Mouse (Mus musculus) heart, postnatal 10 days (tissue): ENCODE measurements around the gene Stbd1. TPM values are rescaled to one million over a fixed set of nuclear protein-coding genes. Genes with fewer than 3 reads are reported as not detected.
A peak's percentile ranks its signal among the peaks of the same experiment; 100 is the strongest.

Experiments
- DNase-seq, 2 experiments: peaks; one replicate each; pipeline ENCODE4 v3.0.0; 2021
- intact Hi-C: fragments of 180-260 bp; cut with DNase I; formaldehyde crosslinking; loops from one replicate; pipeline ENCODE4 v1.15.1; 2025
- total RNA-seq, 2 experiments: library from RNA; stranded (reverse); gene quantifications; 2 replicates each; pipeline ENCODE4 v1.2.3; 2021

Gene Stbd1
- 10 to 100 TPM in 1 of 2 experiments, 1 to 10 TPM in 1; 9.4 to 12.7 TPM for total RNA-seq

DNA sequence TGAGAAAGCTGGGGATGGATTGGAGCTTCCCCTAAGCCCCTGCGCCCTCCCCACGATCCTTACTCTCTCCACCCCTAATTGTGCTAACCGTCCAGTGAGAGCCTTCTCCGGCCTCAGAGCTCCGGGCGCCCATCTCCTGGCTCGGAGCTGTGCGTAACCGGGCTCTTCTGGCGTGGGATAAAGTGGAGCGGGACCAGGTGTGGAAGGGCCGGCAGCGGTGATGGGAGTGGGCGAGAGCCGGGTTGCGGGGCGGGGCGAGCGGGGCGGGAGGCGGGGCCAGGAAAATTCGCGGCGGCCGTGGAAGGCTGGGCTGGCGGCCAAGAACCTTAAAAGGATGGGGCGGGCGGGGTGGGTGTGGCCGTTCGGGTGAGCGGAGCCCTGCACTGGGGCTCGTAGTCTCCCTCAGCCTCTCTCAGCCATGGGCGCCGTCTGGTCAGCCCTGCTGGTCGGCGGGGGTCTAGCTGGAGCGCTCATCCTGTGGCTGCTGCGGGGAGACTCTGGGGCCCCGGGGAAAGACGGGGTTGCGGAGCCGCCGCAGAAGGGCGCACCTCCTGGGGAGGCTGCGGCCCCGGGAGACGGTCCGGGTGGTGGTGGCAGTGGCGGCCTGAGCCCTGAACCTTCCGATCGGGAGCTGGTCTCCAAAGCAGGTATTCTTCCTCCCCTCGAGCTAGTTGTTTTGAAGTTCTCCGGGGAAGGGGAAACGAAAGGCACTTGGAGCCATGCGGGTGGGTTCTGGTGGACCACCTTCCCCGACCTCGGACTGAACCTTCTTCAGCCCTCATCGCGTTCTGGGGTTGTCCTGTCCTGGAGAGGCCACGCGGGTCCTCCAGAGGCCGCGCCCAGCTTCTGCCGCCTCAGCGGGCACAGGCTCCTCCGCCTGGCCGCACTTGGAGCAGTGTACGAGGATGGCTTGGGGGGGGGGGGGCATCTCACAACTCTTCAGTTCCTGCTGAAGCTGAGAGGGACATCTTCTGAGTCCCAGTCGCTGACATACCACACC is at the start of gene Stbd1:
TSS of gene Stbd1 (plus strand) at position 351 of the 1,000 bp plus-strand sequence.
- intact Hi-C loops: loop anchor here (5.0 kb wide), 1 partner anchor 96 kb away; the partner anchor contains the start of gene Scarb2
- DNase-seq: peak; percentile 73 to 74

DNA sequence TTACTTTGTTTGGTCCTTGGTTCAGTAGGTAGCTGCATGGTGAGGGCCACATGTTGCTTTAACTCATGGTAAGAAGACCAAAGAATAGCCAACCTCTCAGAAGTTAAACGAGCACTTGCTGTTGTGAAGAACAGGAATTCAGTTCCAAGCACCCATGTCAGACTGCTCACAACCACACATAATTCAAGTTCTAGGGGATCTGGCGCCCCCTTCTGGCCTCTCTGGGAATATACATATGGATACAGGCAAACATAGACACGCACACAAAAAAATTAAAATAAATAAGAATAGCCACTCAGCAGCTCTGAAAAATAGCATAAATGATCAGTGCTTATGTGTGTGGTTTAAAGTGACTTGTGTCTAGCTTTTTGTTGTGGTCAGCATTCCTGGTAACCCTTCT is 48.9 kb upstream of the Stbd1 start:
- no peak for DNase-seq
- intact Hi-C loops: no loop called here

DNA sequence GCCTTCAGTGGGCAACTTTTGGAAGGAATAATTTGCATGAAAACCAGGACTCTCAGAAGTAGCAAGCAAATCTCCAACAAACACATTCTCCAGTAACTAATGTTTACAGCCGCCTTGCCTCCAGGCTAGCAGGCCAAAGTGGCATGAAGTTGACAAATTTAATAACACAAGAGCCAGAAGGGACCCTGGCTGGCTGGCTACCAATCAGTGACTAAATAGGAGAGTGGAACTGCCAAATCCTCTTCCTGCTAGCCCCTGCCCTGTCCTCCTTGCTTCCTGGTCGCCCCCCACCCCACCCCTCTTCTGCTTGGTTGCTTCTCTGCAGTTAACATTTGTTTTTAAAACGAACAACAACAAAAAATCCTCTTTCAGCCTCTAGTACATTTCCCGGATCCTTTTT is 48.4 kb upstream of the Stbd1 start:
- DNase-seq: no peak
- intact Hi-C loops: no loop called here

DNA sequence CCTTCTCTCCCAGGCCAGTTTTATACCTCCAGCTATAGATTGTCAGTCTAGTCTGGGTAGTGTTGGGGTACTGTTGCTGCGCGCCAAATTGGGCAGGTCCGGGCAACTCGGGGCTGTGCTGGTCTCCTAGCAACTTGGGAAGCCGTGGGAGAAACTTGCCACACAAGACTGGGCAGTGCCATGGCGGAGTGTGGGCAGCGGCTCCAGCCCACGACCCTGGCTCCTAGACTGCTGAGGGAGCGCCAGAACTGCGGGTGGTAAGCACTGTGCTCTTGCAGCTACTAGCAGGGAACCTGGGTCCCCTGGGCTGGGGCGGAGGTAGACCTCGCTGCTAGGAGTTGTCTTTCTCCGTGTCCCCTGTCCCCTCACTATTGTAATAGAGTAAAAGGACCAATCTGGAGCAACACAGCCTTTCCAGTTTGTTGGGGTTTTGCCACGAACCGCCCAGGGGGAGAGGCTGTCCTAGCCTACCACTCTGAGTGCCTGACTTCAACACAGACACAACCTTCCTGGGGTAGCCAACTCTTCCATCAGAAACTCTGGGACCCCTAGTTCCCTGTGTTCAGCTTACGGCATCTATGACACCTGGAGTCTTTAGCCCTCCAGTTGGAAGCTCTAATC is 47.8 kb upstream of the Stbd1 start, which contains the start of gene Fam47e:
TSS of gene Fam47e (plus strand) at position 179 of the 621 bp plus-strand sequence.
- no peak for DNase-seq
- intact Hi-C loops: no loop called here

DNA sequence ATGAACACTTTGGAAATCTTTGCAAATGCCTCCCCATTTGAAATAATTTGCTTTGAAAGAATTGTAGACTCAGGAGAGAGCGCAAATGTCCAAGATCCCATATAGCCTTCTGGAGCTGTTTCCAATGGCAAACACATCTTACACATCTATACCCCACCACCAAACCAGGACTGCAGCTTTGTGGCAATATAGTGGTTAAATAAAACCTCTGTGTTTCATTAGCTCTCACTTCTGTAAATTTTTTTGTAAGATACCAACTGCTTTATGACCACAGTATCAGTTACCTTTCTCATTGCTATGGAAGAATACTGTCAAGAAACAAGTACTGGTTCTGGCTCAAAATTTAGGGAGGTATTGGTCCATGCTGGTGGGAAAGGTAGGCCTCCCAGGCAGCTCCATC is 46.9 kb upstream of the Stbd1 start:
- DNase-seq: no peak
- intact Hi-C loops: no loop called here

DNA sequence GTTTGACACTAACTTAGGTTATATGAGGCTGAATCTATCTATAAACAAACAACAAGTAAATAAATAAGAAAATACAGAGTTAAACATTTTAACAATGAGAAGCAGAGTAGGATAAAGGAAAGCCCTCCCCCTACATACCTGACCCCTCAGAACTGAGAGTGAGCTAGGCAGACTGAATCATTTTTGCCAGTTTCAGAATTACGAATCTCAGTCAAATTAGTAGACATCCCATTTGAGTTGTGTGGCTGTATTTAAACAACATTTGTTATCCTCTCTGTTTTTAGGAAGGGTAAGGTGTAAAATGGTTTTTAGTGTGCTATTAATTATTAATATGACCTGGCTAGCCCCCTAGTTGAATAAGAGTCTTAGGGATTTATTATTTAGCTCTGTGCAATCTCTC is 45.3 kb upstream of the Stbd1 start:
- no peak for DNase-seq
- intact Hi-C loops: no loop called here

DNA sequence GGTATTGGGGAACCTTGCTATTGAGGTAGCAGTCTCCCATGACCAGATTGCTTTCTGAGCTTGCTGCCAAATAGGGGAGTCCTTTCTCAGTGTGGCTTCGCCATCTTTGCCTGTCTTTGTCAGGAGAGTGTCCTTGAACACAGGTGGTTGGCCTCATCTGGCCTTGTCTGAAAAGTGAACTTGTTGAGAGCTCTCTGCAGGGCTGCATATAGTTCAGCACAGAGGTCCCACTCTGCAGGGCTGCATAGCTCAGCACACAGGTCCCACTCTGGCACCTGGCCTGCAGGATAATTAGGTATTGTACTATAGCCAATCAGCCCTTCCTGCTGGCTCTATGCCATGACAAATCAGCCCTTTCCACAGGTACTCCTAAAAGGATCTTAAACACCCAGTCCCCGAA is 42.6 kb upstream of the Stbd1 start:
- no peak for DNase-seq
- intact Hi-C loops: no loop called here

DNA sequence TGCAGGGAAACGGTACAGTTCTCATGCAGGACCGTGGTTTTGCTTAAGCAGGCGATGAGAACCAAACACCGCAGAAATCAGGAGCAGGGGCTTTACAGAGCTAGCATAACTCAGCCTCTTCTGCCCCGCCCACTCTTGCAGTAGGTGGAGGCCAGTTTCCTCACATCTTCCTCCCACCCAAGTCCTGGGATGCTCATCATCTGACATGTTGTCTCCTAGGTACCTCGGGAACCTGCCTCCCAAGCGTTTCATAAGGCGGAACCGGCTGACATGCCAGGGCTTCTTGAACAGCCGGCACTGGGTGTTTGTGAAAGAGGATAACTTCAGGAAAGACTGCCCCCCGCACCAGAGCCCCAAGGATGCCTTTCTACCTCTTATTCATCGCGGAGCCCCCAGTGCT is 40.8 kb upstream of the Stbd1 start:
- DNase-seq: no peak

DNA sequence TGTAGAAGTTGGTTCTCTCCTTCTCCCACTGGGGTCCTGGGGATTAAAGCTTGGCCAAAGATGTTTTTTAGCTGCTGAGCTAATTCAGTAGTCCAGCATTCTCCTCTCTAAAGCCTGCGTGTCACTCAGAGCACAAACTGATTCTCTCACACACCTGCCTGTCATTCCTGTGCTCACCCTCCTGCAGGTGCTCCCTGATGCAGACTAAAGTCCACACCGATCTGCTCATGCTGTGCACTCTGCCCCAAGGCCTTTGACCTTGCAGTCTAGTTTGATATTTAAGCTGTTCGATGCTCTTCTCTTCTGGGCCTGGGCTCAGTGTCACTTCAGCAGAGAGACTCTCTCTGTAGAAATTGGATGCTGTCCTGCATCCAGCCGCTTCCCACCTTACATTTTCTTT is 31.6 kb upstream of the Stbd1 start:
- no peak for DNase-seq
- intact Hi-C loops: no loop called here

More for the DNA sequence above, 40.8 kb upstream of the Stbd1 start:
- intact Hi-C loops: no loop called here

DNA sequence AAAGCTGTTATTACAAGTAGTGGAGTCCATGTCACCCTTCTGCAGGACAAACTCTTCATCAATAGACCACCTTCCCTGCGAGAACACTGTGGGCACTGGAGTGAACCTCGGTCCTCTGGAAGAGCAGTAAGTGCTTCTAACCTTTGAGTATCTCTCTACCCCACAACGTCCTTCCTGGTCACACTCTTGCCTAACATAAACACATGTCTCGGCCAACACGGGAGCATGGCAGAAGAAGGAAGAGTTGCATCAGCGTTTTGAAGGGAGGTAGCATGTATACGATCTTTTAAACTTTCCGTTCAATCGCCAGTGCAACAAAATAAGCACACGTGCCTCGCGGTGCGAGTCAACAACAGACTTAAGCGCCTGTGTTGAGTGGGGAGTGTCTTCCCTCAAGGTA is 23.3 kb upstream of the Stbd1 start:
- intact Hi-C loops: no loop called here
- no peak for DNase-seq

DNA sequence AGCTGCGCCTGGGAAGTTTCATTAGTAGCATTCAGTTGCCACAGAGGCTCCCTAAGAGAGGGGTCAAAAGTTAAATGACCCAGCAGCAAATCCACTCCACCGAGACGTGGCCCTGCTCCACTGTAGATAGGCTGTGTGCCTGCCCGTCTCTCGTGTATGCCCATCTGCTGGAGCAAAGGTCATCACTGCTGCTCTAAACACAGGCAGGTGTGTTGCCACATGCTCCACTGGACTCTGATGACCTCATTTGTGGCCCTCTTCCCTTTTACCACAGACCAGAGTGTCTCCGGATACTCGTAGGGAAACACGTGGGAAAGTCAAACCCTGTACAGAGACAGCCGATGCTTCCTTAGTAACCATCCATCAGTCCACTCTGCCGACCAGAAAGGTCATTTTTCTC is 16.9 kb upstream of the Stbd1 start:
- DNase-seq: no peak
- intact Hi-C loops: no loop called here

DNA sequence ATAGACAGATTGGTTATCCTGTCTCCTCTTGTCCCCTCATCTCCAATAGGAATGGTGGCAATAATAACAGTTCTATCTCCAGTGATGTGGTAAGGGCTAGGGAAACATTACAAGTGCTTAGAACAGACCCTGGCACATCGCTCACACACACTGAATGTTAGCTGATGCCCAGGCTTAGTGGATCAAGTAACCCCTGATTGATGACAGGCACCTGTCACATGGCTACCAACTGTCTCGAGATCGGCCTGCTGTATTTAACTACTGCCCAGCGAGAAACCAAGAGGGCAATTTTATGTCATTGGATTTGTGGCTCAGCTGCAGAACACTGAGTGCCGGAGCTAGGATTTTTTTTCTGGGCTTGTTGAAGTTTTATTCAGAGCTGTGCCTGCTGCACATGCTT is 7.8 kb upstream of the Stbd1 start:
- intact Hi-C loops: no loop called here
- no peak for DNase-seq

DNA sequence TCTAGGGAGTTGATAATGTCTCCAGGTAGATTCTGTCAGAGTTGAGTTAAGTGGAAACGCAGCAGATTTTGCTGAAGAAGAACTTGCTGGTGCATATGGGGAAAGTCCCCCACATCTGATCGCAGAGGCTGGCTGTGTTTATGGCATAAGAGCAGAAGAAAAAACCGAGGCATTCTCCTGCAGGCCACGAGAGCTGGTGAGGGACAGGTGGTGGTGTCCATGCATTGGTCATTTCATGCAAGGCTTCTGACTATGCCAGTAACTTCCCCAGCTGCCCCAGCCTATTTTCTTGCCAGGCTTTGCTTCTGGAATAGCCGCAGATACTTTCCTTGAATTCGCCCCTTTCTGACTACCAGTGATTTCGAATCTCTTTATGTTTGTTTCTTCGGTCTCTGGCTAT is 6.0 kb upstream of the Stbd1 start:
- intact Hi-C loops: no loop called here
- DNase-seq: no peak

DNA sequence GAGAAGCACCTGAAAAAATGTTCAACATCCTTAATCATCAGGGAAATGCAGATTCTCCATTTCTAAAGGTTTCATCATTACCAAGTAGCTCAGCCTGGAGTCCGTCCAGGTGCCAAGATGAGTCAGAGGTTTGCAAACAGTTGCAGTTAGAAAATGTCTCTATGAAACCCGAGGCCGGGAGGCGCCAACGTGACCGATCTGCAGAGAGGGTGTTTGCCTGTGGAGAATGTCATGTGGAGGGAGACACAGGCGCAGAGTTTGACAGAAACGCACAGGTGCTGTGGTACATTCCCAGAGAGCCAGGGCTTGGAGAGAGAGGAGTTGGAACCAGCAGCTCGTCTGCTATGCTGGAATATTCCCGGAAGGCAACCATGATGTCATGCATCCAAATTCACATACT is 3.8 kb upstream of the Stbd1 start:
- peak; percentile 3 to 7 for DNase-seq
- intact Hi-C loops: no loop called here

DNA sequence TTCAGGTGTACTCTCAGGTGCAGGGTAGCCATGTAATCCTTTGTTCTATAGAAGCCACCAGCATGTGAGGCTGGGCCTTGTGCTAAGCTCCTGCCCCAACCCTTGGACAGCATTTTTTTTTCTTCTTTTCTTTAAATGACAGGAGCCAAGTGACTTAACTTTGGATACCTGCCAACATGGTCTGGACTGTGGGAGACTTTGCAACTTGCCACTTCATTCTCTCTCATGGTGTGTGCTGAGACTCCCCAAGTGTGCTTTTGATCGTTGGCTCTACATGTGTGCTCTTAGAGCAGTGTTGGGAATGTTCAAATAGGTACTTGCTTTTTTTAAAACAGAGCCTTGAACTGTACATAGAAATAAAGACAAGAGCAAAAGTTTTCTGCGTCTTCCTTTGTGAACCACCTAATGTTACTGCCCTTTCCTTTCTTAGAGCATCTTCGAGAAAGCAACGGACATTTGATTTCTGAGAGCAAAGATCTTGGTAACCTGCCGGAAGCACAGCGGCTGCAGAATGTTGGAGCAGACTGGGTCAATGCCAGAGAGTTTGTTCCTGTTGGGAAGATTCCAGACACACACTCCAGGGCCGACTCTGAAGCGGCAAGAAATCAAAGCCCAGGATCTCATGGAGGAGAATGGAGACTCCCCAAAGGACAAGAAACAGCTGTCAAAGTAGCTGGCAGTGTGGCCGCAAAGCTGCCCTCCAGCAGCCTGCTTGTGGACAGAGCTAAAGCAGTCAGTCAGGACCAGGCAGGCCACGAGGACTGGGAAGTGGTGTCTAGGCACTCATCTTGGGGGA is 1.8 kb downstream of the Stbd1 start:
- DNase-seq: peak; percentile 63 to 66
- intact Hi-C loops: loop anchor here (5.0 kb wide), 1 partner anchor 97 kb away; the partner anchor contains the start of gene Scarb2

DNA sequence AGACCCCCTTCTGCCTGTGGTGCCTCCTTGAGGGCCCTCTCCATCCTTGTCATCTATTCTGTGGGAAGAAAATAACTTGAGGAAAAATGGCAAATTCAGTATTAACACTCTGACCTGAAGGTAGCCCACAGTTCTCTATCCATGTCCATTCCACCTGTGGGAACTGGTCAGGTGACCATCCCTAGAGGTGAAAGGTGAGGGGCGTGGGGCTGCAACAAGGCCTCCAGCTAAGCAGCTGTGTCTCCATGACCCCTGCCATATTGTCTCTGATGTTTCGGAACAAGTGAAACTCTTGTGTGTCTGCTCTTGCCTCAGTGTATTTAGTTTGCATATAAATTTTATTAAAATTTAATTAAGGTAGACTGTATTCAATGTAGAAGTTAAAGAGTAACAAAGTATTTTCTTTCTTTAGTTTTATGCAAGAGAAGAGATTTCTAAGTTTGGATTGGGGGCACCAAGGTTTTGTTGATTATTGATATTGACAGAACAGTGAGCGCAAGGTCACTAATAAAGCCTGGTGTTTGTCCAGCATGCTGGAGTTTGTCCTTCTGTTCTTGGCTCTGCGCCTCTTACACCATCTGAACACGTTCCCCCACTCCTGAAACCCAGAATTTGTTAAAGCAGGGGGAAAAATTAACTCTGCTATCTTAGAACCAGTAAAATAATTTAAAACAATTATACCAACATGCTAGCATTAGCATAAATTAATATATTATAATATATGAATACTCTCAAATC is 4.8 kb downstream of the Stbd1 start:
- no peak for DNase-seq

DNA sequence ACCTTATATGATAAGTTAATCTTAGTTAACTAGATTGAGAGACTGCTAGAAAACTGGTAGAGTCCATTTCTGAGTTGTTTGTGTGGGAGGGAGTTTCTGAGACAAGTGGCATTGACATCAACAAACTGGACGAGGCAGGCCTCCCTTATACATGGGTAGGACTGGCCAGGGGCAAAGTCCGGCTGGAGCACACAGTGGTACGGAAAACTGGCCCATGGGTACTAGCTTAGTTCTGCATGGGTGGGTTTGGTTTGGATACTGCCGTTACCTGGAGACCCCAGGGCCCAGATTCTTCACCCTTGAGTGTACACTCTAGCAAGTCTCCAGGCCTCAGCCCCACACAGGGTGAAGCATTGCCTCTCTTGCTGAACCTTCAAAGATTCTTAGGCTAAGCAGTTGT is 9.9 kb downstream of the Stbd1 start:
- no peak for DNase-seq
- intact Hi-C loops: no loop called here

More for the DNA sequence above, 4.8 kb downstream of the Stbd1 start:
- intact Hi-C loops: no loop called here

DNA sequence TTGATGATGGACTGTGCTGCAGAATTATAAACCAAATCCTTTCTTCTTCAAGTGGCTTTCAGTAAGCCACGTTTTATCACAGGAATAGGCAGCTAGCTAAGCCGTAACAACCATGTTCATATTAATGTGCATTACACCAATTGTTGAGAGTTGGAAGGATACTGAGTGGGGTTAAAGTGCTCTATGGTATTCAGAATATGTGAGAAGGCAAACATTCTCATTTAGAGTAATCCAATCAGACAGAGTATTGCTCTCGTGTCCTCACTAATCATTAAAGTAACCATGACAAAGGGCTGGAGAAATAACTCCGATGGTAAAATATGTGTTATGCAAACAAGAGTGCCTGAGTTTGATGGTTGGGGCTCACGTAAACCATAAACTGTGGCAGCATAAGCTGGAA is 19.0 kb downstream of the Stbd1 start:
- intact Hi-C loops: no loop called here
- DNase-seq: no peak

DNA sequence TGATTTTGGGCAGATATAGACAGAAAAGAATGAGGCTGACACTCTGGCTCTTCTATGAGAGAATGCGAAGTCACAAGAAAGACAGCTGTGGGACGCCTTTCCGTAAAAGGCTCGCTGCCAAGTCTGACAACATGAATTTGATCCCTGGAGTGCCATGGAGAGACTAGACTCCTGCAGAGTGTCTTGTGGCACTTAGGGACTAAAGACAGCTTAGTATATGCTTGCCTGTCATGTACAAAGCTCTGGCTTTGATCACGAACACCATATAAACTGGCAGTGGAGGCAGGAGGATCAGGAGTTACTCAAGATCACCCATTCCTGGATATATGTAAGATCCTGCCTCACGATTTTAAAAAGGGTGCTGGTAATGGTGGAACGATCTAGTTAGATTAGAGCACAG is 25.1 kb downstream of the Stbd1 start:
- intact Hi-C loops: no loop called here
- DNase-seq: peak; percentile 35 to 36

DNA sequence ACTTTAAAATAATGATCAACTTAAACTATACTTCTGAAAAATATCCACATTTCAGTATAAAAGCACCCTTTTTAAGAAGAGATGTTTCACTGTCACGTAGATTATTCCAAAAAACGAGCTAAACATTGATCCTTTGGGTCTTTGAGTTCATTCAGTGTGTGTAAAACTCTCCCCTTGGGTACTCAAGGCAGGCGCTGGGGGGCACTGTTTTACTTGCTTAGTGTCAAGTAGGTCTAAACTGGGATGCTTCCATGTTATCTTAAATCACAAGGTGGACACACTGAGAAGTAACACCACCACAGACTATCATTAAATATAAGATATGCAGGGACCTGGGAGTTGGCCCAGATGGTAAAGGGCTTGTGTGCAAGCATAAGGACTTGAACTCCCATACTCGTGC is 30.7 kb downstream of the Stbd1 start:
- intact Hi-C loops: no loop called here
- DNase-seq: no peak
